Mouse (Mus musculus): Measurements from ENCODE around the gene Adk. TPM values are rescaled to one million over a fixed set of nuclear protein-coding genes. Genes with fewer than 3 reads are reported as not detected.

The Adk gene
- polyA plus RNA-seq (2012; rRNA removed) = 80.6 and 84.0 TPM in 2 replicates

DNA sequence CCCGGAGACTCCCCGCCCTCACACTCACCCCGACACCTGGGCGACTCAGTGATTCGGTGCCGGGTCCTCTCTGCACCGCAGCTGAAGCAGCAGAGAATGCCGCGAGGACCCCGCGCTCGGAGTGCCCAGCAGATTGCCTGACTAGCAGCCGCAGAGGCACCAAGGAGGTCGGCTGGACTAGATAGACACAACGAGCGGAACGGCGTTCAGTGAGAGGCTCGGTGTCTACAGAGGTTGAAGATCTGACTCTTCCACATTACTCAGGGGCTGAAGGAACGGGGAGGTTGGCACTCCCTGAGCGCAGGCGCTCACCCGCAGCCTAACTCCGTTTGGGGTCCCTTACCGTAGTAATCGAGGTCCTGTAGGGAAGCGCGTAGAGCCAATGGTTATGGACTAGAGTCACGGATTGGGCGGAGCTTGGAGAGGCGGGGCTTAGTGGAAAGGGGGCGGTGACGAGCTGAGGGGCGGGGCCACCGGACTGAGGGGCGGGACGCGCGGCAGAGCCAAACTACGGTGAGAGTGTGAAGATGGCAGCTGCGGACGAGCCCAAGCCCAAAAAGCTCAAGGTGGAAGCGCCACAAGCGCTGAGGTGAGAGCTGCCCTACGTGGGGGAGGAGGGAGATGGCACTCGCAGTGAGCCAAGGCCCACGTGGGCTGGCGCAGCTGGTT, at the start of gene Adk, which contains the start of gene Ap3m1:
TSS of gene Adk (plus strand) at position 463 of the 669 bp plus-strand sequence.
TSS of gene Ap3m1 (minus strand) at position 397 of the 669 bp plus-strand sequence.
- peak; percentile 79 to 94 for DNase-seq (ENCODE audit: extremely low spot score in 1 of 2, low spot score in 1 of 2)

DNA sequence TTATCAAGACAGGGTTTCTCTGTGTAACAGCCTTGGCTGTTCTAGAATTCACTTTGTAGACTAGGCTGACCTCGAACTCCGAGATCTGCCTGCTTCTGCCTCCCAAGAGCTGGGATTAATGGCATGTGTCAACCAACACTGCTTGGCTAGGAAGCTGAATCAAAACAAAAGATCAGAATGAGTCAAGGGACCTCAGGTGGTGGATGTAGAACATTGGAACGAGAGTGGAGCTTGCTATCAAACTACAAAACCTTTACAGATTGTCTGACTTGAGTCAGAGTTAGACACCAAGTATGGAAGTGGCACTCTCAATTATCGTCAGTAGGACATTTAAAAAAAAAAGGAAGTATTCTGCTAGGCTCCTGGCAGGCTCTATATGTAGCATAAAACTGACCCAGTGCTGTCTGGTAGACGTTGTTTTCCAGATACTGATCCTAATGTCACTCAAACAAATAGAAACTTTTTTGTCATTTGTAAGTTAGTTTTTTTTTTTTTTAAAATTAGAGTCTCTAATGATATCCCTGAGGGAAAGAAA, 38.5 kb upstream of the Adk start:
- DNase-seq (ENCODE audit: extremely low spot score in 1 of 2, low spot score in 1 of 2) = no peak

DNA sequence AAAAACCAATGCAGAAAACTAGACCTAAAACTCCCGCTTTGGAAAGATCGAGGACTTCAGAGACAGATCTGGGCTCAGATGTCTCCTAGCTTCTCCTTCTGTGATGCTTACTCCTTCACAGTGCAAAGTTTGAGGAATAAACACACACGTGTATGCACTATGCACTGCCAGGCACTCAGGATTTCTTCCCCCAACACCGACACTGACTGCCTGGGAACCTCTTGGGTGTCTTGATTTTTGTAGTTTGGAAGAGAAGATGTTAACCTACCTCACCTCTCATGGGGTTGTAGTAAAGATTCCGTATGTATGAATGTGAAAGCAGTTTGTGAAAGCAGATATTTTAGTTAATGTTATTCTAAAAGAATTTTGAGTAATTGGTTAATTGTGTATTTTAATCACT, 34.5 kb upstream of the Adk start:
- DNase-seq (ENCODE audit: extremely low spot score in 1 of 2, low spot score in 1 of 2) = no peak

DNA sequence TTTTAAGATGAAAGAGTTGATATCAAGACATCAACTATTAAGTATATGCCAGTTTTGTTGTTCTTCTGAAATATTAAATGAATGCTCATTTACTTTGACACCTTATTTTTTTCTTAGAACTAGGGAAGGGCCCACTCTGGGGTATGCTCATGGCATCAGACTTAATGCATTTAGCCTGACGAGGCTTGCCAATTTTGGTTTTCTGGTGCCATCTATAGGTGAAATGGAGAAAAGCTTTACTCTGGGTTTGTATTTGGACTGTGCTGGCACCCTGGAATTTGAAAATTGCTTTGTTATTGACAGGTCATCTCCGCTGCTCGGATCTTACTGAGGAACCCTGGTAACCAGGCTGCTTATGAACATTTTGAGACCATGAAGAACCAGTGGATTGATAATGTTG, 33.4 kb upstream of the Adk start:
- DNase-seq (ENCODE audit: extremely low spot score in 1 of 2, low spot score in 1 of 2) = peak in 1 of 2 experiments; percentile 82

DNA sequence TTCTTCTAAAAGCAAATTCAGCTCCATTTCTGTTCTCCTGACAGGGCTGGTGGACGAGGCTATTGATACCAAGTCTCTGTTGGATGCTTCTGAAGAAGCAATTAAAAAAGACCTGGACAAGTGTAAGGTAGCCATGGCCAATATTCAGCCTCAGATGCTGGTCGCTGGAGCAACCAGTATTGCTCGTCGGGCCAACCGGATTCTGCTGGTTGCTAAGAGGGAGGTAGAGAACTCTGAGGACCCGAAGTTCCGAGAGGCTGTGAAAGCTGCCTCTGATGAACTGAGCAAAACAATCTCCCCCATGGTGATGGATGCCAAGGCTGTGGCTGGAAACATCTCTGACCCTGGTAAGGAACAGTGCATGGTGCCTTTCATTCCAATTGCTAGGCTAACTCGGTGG, 31.9 kb upstream of the Adk start:
- peak; percentile 35 to 55 for DNase-seq (ENCODE audit: extremely low spot score in 1 of 2, low spot score in 1 of 2)

DNA sequence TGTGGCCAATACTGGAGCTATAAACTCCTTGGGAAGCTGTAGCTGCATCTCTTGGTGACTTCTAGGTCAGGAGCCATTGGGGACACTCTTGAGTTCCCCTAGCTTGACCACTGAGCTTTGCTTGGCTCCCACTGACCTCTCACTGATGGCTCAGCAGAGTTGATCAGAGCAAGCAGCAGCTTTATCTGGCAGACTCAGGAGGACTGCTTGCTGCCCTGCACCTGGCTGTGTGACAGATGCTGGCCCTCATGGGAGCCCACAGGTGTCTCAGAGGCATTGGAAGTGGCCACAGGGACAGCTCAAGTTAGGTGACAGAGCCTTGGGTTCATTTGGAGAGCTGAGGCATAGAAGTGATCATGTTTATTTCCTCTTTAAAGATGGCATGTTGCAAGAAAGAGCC, 24.8 kb upstream of the Adk start:
- no peak for DNase-seq (ENCODE audit: extremely low spot score in 1 of 2, low spot score in 1 of 2)

DNA sequence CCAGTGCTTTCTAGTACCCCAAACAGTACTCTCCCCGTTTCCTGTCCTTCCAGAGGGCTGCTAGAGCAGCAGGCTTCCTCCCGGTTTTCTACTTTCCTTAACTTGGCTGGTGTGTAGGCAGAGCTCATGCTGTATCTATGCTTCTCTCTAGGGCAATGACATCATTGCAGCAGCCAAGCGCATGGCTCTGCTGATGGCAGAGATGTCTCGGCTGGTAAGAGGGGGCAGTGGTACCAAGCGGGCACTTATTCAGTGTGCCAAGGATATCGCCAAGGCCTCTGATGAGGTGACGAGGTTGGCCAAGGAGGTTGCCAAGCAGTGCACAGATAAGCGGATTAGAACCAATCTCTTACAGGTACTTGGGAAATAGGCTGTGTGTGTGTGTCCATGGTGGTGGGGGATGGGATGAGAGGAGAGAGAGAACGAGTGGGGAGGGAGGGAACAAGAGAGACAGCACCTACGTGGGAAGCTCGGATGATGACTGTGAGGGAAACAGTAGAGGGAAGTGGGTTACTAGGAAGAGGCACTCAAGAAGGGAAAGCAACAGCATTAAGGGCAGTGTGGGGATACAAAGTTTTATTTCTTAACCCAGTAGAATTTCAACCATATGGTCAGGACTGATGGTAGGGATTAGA, 23.2 kb upstream of the Adk start:
- peak; percentile 55 to 62 for DNase-seq (ENCODE audit: extremely low spot score in 1 of 2, low spot score in 1 of 2)

DNA sequence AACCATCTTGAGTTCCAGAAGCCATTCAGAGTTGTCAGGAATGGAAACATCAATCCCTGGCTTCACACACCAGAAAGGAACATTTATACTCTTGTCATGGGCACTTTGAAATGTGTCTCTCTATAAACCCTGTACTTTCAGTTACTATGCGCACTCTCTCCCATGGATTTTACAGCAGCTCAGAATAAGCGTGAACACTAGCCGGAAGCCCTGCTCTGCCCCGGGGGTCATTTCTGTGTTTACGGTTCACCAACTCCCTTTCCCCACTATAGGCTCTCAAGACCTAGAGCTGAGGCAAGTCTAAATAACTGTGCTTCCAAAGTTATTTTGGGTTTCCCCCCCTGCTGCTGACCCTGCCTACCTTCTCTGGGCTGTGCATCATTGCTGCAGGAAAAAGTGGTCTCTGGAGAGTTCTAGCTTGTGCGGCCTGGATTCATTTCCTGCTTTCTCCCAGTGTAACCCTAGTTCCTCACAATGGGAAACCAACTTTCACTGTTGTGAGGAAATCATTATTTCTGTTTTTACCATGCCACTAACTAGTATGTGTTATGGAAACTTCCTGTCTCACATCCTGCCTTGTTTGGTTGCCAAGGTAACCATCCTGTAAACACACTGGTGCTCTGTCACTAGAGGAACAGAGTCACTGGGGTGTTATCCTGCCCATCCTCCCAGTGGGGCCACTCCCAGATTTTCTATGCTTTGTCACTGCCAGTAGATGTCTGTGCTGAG, 20.4 kb upstream of the Adk start:
- DNase-seq (ENCODE audit: extremely low spot score in 1 of 2, low spot score in 1 of 2) = peak in 1 of 2 experiments; percentile 45

DNA sequence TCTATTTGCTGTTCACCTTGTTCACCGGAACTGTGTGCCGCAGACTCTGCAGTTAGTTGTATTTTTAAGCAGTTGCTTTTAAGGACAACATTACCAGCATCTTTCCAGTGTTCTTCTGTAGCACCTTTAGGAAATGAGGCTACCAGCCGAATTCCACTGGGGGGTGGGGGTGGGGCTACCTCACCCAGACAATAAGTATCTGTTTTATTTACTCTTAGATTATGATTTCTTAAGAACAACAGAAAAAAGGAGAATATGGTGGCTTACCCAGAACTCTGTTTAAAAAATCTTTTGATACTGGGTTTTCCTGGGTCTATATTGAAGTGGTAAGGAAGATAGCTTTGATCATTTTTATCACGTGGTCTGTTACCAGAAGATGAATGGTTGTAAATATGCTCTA, 18.1 kb upstream of the Adk start:
- DNase-seq (ENCODE audit: extremely low spot score in 1 of 2, low spot score in 1 of 2) = no peak

DNA sequence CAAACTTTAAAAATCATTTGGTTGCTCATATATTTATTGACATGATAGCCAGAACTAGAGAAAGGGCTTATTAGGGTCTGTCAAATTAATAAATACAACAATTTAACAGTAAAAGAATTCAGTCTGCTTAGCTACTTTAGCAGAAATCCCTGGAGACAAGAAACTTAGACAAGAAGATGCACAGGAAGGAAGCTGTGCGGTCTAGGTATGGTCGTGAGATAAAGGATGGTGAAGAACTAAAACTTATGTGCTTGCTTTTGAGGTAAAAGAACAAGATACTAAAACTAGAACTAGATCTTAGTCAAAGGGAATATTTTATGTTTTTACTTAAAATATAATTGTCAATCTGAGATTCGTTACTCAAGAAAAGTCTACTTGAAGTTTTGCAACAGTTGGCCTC, 17.6 kb upstream of the Adk start:
- no peak for DNase-seq (ENCODE audit: extremely low spot score in 1 of 2, low spot score in 1 of 2)

DNA sequence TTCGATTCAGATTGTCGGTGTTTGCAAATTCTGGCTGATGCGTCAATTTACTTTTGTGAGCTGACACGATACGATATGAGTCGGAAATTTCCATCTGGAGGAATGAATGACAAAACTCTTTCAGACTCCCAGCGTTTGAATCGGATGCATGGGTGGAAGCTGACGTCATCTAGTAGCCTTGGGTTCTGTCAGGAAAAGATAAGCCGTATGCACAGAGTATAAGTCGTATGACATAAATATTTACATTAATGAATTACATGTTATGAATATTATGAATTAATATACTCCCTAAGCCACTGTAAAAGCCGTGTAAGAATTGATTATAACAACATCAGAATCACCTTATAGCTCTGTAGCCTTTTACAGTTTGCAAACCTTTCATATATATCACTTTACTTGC, 13.3 kb upstream of the Adk start:
- peak in 1 of 2 experiments; percentile 16 for DNase-seq (ENCODE audit: extremely low spot score in 1 of 2, low spot score in 1 of 2)

DNA sequence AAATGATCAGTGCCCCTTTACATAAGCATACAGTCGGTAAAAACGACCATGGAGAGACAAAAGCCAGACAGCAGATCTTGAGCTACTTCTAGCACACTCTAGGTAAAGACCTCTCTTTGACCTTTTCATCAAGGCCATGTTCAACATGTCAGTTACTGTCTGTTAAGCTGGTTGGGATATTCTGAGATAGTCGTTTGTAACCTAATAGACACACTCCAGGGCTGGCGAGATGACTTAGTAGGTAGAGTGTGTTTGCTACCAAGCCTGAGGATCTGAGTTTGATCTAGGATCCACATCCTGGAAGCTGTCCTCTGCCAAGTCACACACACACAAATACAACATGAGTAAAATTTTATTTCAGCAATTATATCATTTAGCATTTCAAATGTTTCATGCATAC, 12.8 kb upstream of the Adk start:
- no peak for DNase-seq (ENCODE audit: extremely low spot score in 1 of 2, low spot score in 1 of 2)

DNA sequence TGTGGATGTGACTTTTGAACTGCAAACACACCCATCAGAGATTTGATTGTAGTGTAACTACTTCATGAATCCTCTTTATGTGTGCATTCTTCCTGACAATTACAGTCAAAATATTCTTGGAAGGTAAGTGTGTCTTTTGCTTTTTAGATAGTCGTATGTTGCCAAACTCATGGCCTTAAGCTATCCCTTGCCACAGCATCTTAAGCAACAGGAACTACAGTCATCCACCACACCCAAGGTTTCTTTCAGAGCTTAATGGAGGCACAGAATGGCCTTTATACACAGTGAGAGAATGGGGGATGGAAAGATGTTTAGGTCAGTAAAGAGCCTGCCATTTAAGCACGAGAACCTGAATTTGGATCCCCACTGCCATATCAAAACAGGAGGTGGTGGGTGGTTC, 4.5 kb upstream of the Adk start:
- DNase-seq (ENCODE audit: extremely low spot score in 1 of 2, low spot score in 1 of 2) = no peak

DNA sequence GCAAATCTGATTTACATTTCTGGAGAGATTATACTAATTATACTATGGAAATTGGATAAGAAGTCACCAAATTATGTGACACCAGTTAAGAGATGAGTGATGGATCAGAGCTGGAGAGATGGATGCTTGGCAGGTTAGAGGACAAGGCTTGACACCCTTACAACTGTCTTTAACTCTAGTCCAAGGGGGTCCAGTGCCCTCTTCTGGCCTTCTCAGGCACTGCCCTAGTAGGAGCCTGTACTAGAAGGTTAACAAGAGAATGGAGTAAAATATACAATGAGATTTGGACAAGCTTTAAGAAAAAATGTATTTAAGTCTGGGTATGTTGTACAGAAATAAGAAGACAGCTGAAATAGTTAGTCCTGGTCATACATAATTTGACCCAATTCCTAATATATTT, 3.5 kb upstream of the Adk start:
- peak in 1 of 2 experiments; percentile 42 for DNase-seq (ENCODE audit: extremely low spot score in 1 of 2, low spot score in 1 of 2)

DNA sequence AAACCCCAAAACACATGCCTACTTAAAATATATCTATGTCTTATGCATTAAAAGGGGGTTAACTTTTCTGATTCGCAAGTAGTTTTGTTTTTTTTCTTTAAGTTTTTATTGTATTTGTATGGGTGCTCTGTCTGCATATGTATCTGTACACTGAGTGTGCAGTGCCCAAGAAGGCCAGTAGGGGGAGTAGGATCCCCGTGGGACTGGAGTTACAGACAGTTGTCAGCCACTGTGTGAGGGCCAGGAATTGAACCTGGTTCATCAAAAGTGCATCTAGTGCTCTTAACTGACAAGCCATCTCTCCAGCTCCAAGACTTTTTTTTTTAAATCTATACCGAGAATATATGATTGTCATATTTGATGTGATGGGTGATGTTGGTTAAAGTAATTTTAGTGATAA, 1.6 kb upstream of the Adk start:
- DNase-seq (ENCODE audit: extremely low spot score in 1 of 2, low spot score in 1 of 2) = no peak

DNA sequence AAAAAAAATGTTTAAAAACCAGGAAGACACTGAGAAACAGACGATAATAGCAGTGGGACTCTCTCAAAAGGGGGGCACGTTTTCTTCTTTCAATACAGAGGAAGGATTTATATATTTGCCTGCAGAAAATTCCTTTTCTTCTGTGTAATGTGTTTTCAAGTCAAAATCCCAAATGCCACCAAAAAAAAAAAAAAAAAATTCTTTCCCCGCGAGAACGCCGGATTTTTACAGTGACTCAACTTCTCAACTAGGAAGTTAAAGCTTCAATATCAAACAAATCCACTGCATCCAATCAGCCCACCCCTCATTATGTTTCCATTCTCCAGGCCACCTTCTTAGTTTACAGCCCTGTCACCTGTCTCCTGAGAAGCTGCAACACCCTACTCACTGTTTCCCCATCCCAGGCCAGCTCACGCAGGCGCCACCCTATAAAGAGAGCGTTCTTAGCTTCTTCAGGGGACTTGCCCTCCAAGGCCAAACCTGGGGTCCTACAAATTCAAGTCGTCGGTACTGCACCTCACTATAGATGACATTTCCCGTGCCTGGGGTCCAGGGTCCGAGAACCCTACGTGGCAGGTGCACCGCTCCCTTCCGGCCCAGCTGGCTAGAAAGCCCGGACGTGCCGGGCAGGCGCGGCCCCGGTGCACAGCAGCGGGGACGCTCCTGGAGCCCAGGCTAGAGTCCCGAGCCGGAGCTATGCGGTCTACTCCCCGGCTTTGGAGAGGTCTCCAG, 828 bp upstream of the Adk start:
- no peak for DNase-seq (ENCODE audit: extremely low spot score in 1 of 2, low spot score in 1 of 2)

DNA sequence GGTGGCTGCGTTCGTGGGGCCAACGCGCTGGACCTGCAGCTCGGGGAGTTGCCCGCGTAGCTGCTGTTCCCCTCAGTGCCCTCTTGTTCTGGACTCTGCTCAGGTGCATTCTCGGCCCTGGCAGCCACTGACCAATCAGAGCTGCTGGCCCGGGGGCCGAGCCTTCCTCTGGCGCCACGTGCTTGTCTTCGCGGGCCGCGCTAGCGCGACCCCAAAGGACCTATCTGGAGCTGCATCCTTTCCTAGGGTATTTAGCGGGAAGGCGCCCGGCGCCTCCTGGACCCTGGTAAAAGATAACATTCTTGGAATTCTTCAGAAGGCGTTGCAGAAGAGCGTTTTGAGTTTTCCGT, 382 bp downstream of the Adk start:
- peak; percentile 28 to 56 for DNase-seq (ENCODE audit: extremely low spot score in 1 of 2, low spot score in 1 of 2)

DNA sequence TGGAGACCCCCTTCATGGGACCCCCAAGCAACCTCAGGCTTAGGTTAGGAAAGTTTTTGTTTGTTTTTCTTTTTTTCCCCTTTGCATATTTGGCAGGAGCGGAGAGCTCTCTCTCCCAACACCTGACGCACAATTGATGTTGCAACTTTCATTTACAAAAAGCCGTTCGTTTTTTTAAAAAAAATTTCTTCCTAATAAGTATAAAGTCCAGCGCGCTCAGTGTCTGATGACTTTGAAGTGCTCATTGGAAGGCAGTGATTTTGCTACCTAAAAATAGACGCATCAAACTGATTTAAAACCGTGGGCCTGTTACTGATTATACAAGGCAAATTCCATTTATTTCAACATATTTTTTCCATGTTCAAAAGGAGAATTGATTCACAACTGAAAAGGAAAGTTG, 777 bp downstream of the Adk start:
- no peak for DNase-seq (ENCODE audit: extremely low spot score in 1 of 2, low spot score in 1 of 2)

DNA sequence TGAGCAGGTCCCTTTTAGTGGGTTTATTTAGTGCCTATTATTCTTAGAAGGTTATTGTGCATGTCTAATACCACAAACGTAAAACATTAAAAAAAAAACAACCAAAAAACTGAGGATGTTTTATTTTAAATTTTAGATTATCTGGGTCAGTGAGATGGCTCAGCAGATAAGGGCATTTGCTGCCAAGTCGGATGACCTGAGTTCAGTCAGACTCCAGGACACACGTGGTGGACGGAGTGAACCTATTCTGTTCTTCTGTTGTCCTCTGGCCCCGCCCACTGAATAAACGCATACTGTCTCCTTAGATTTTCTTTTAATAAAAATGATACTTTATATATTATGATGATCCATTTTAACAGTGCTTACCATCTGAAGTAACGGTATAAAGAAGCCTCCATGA, 1.2 kb downstream of the Adk start:
- no peak for DNase-seq (ENCODE audit: extremely low spot score in 1 of 2, low spot score in 1 of 2)

DNA sequence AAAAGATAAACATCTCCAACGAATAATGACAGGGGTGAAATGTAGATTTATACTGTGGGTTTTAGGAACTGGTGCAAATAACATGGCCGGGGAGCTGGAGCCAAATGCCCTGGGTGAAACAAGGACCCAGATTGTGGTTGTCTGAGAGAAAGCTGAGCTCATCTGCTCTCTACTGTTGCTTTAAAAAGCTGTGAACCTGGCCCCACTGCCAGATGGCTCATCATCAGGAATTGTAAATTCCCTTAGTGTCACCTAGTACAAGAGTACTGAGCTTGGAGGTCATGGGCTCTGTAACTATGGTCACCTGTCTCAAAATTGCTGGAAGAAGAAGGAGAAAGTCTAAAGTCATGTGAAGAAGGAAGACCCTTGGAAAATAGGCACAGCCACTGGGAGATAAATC, 6.6 kb downstream of the Adk start:
- no peak for DNase-seq (ENCODE audit: extremely low spot score in 1 of 2, low spot score in 1 of 2)

Data from frontal cortex, adult 2 months (tissue).